Mouse (Mus musculus) G1E-ER4 (cell line): ENCODE results near the gene Iqcd. TPM values are rescaled to one million over a fixed set of nuclear protein-coding genes. Genes with fewer than 3 reads are reported as not detected.

Experiments used
- GATA1 ChIP-seq: IDR thresholded peaks from one replicate; pipeline ENCODE4 v1.8.0; 2012; ENCODE audit warnings: low read length, inconsistent platforms
- polyA plus RNA-seq: library from polyadenylated mRNA; stranded (reverse); fragments of >175 nt; gene quantifications from 2 replicates; pipeline ENCODE4 v1.2.3, GENCODE M21; 2012

The Iqcd gene
- polyA plus RNA-seq, result 0.76 and 1.2 TPM in 2 replicates

- no peak for TF ChIP-seq GATA1
Measured at GRCm38 (mm10) chr5:120588569-120589094, at the start of gene Iqcd, which contains the start of gene Tpcn1. Iqcd (plus strand) TSS chr5:120589016. Tpcn1 (minus strand) TSS chr5:120588673.

- TF ChIP-seq GATA1, result no peak
Measured at GRCm38 (mm10) chr5:120548236-120548850, 40.5 kb upstream of the Iqcd start.

- TF ChIP-seq GATA1, result no peak
Measured at GRCm38 (mm10) chr5:120550137-120550536, 38.7 kb upstream of the Iqcd start.

- no peak for TF ChIP-seq GATA1
Measured at GRCm38 (mm10) chr5:120550673-120551072, 38.1 kb upstream of the Iqcd start.

GRCm38 (mm10) chr5:120555871-120556270, 32.9 kb upstream of the Iqcd start:
- TF ChIP-seq GATA1, result no peak

- TF ChIP-seq GATA1, result no peak
Measured at GRCm38 (mm10) chr5:120558041-120558440, 30.8 kb upstream of the Iqcd start.

GRCm38 (mm10) chr5:120558762-120559161, 30.1 kb upstream of the Iqcd start:
- no peak for TF ChIP-seq GATA1

- TF ChIP-seq GATA1, result no peak
Measured at GRCm38 (mm10) chr5:120560129-120560615, 28.6 kb upstream of the Iqcd start.

GRCm38 (mm10) chr5:120560616-120561311, 28.1 kb upstream of the Iqcd start:
- no peak for TF ChIP-seq GATA1

GRCm38 (mm10) chr5:120562956-120563913, 25.6 kb upstream of the Iqcd start:
- no peak for TF ChIP-seq GATA1

- no peak for TF ChIP-seq GATA1
Measured at GRCm38 (mm10) chr5:120563914-120564311, 24.9 kb upstream of the Iqcd start.

GRCm38 (mm10) chr5:120565171-120565905, 23.5 kb upstream of the Iqcd start:
- TF ChIP-seq GATA1, result no peak

- TF ChIP-seq GATA1, result no peak
Measured at GRCm38 (mm10) chr5:120566101-120566500, 22.7 kb upstream of the Iqcd start.

- no peak for TF ChIP-seq GATA1
Measured at GRCm38 (mm10) chr5:120566681-120567252, 22.0 kb upstream of the Iqcd start.
